Mouse (Mus musculus): ENCODE data around the gene Vstm5.

- TF ChIP-seq CTCF (IDR thresholded peaks at IDR 0.05; ENCODE audit: low read depth) (no peak), EP300 (IDR thresholded peaks at IDR 0.05; ENCODE audit: low read depth) (no peak)
Observed at GRCm38 (mm10) chr9:15288402-15288801, 49.6 kb downstream of the Vstm5 start.
